Mouse (Mus musculus): ENCODE results near the gene Ccdc40.

DNA sequence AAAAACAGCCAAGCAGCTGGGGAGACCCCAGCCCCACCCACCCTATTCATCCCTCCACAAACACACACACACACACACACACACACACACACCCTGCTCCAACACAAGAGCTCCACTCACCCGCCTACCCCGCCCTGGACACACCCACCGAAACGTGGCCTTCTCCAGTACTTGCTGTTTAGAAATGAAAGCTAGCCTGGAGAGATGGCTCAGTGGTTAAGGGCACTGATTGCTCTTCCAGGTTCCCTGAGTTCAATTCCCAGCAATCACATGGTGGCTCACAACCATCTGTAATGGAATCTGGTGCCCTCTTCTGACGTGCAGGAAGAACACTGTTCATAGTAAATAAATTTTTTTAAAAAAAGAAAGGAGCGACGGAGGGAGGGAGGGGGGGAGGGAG, 37.4 kb downstream of the Ccdc40 start:
- TF ChIP-seq CTCF (IDR thresholded peaks at IDR 0.05; ENCODE audit: borderline replicate concordance, extremely low read depth, insufficient read depth, insufficient read length) (no peak), POLR2A (IDR thresholded peaks at IDR 0.05; ENCODE audit: borderline replicate concordance, extremely low read depth, insufficient read depth, insufficient read length, poor library complexity, severe bottlenecking) (no peak)

Measured in brain, embryonic 14.5 days (tissue).